Comparison of ENCODE assay signal across 19 mouse cellular contexts in genomic region chr11:68029871-68030270, GRCm38 (mm10).
DNase-seq lines count a peak whose midpoint lies in the region; ATAC-seq and TF ChIP-seq lines count a peak whose summit lies in the region.
"Had no signal": no experiment of that assay in that cellular context is flagged by ENCODE, and none has a peak within 500 bp of the region (broad histone marks: within the 10 kb centered on the region; RNA-seq: fewer than 3 reads in every experiment).

No protein-coding gene starts in this region.

- peak; percentile 22; the same call in 1 of the 2 replicates for ATAC-seq in lung, postnatal 0 days
- ATAC-seq: forebrain, embryonic 14.5 days had no signal

- no peaks in the 10 kb centered on the region for H3K79me2 ChIP-seq in heart, adult 2 months (replicated peaks; ENCODE audit: control insufficient read depth, insufficient read depth, low read length)
- no peaks in the 10 kb centered on the region for H3K79me2 ChIP-seq in myocyte (ENCODE audit: control insufficient read depth, insufficient read depth)

- peaks cover 3% of the 10 kb centered on the region for H3K4me1 ChIP-seq in heart, adult 2 months (ENCODE audit: control insufficient read depth, insufficient read depth, low read length)
- H3K4me1 ChIP-seq in lung, postnatal 0 days (ENCODE audit: insufficient read depth, low read depth, low read length), result no peaks in the 10 kb centered on the region
- H3K4me1 ChIP-seq: embryonic facial prominence, embryonic 15.5 days had no signal

- no peak overlapping the region for H3K4me2 ChIP-seq in lung, postnatal 0 days (replicated peaks; ENCODE audit: low read depth, low read length)
- peak overlapping the region; percentile 5 for H3K4me2 ChIP-seq in myocyte (ENCODE audit: low read depth)
- H3K4me2 ChIP-seq: embryonic facial prominence, embryonic 15.5 days had no signal

- TF ChIP-seq EP300 in heart, adult 2 months (IDR thresholded peaks at IDR 0.05; ENCODE audit: insufficient read depth, low read depth, low read length), result no peak
- TF ChIP-seq EP300 in lung, postnatal 0 days (IDR thresholded peaks at IDR 0.05), result no peak

- no peak overlapping the region for H3ac ChIP-seq in myocyte (ENCODE audit: control insufficient read depth, insufficient read length)

- intact Hi-C loops in heart, adult 2 months (cut with DNase I), result no loop called here

- no peaks in the 10 kb centered on the region for H3K9me3 ChIP-seq in lung, postnatal 0 days (ENCODE audit: low read length)
- H3K9me3 ChIP-seq: embryonic facial prominence, embryonic 15.5 days; forebrain, embryonic 10.5 days had no signal

- DNase-seq in heart, adult 9 months (ENCODE audit: low spot score in 2 of 2), result peak; percentile 23 to 33
- no peak for DNase-seq in heart, adult 2 months
- peak; percentile 56 for DNase-seq in lung, postnatal 0 days (ENCODE audit: low spot score)
- DNase-seq in lung, adult 18-20 months, result no peak
- DNase-seq in spleen, postnatal 36 days (ENCODE audit: low spot score in 2 of 2), result no peak
- DNase-seq in urinary bladder, adult 18-20 months (ENCODE audit: low spot score in 2 of 2), result no peak
- DNase-seq: adrenal gland, adult 8-10 months; adrenal gland, postnatal 36 days; cerebellum, adult 11 months; cerebellum, adult 8-10 months; cerebellum, postnatal 14 days; gastrocnemius, adult 2 months; gastrocnemius, postnatal 25 days; kidney, adult 11 months had no signal

- no peak for TF ChIP-seq CTCF in heart, adult 2 months (IDR thresholded peaks at IDR 0.05)
- TF ChIP-seq CTCF in lung, postnatal 0 days (IDR thresholded peaks at IDR 0.05), result no peak

- H3K36me3 ChIP-seq in heart, adult 2 months (ENCODE audit: control insufficient read depth, insufficient read depth, low read length), result no peaks in the 10 kb centered on the region
- no peaks in the 10 kb centered on the region for H3K36me3 ChIP-seq in lung, postnatal 0 days (ENCODE audit: insufficient read depth, low read length)
- no peaks in the 10 kb centered on the region for H3K36me3 ChIP-seq in myocyte (ENCODE audit: control insufficient read depth, insufficient read depth)
- H3K36me3 ChIP-seq: embryonic facial prominence, embryonic 15.5 days; forebrain, embryonic 10.5 days had no signal

- 61% methylated on average over 3 of the region's 3 CpGs for WGBS in heart, adult 2 months
- 46% methylated on average over 3 of the region's 3 CpGs for WGBS in lung, postnatal 0 days

- no peaks in the 10 kb centered on the region for H3K27me3 ChIP-seq in heart, adult 2 months (ENCODE audit: control insufficient read depth, insufficient read depth, low read length)
- no peaks in the 10 kb centered on the region for H3K27me3 ChIP-seq in lung, postnatal 0 days (replicated peaks; ENCODE audit: insufficient read depth, low read length)
- H3K27me3 ChIP-seq in myocyte (ENCODE audit: control insufficient read depth, insufficient read depth, insufficient read length), result no peaks in the 10 kb centered on the region
- H3K27me3 ChIP-seq: embryonic facial prominence, embryonic 15.5 days had no signal

- no peak overlapping the region for H3K9ac ChIP-seq in heart, adult 2 months (ENCODE audit: low read depth, low read length)
- H3K9ac ChIP-seq in lung, postnatal 0 days (replicated peaks; ENCODE audit: low read depth), result no peak overlapping the region
- H3K9ac ChIP-seq: embryonic facial prominence, embryonic 15.5 days had no signal

- no peak overlapping the region for H3K4me3 ChIP-seq in heart, adult 2 months
- H3K4me3 ChIP-seq in lung, postnatal 0 days (ENCODE audit: low read depth, low read length), result no peak overlapping the region
- H3K4me3 ChIP-seq in myocyte, result no peak overlapping the region
- H3K4me3 ChIP-seq: embryonic facial prominence, embryonic 15.5 days; erythroblast, embryonic 14.5 days; forebrain, embryonic 10.5 days; gastrocnemius, adult 2 months had no signal

- TF ChIP-seq POLR2A in heart, adult 2 months (IDR thresholded peaks at IDR 0.05; ENCODE audit: insufficient read depth, low read depth, low read length), result no peak
- no peak for TF ChIP-seq POLR2A in myocyte (IDR thresholded peaks at IDR 0.05; ENCODE audit: insufficient read length, low read depth)

- no peak overlapping the region for H3K27ac ChIP-seq in heart, adult 2 months
- no peak overlapping the region for H3K27ac ChIP-seq in lung, postnatal 0 days (ENCODE audit: low read length)
- H3K27ac ChIP-seq: embryonic facial prominence, embryonic 15.5 days; forebrain, embryonic 10.5 days had no signal

TF ChIP-seq in myocyte, 11 proteins besides CTCF, POLR2A, EP300 and RAD21:
- TF ChIP-seq E2F4 (IDR thresholded peaks at IDR 0.05; ENCODE audit: insufficient read depth) (no peak), TCF3 (IDR thresholded peaks at IDR 0.05; ENCODE audit: insufficient read length, low read depth) (no peak), MYOD1 (IDR thresholded peaks at IDR 0.05; ENCODE audit: control insufficient read depth in 1 of 3, insufficient read length in 2 of 3, low read depth in 2 of 3) (no peak), MYOG (IDR thresholded peaks at IDR 0.05; ENCODE audit: control insufficient read depth in 1 of 3, insufficient read depth in 1 of 3, insufficient read length in 2 of 3, low read depth in 2 of 3) (no peak), SRF (IDR thresholded peaks at IDR 0.05; ENCODE audit: control insufficient read depth, insufficient read length, low read depth) (no peak), POLR2AphosphoS2 (IDR thresholded peaks at IDR 0.05; ENCODE audit: insufficient read length, low read depth) (no peak), TCF12 (IDR thresholded peaks at IDR 0.05; ENCODE audit: insufficient read depth, poor library complexity, severe bottlenecking) (no peak), MAX (IDR thresholded peaks at IDR 0.05; ENCODE audit: low read depth) (no peak), USF1 (IDR thresholded peaks at IDR 0.05; ENCODE audit: low read depth) (no peak), REST (IDR thresholded peaks at IDR 0.05; ENCODE audit: insufficient read depth, insufficient read length) (no peak)
TF ChIP-seq in myocyte: peak in this region for 0.

Comparison
In these comparisons a context has a peak if more than half of its experiments do, and no peak if none do; other contexts are left out.
1. DNase-seq: peak in heart, adult 9 months (2 of 2) and lung, postnatal 0 days (single experiment); none in heart, adult 2 months (0 of 2), lung, adult 18-20 months (0 of 2), spleen, postnatal 36 days (0 of 2) and urinary bladder, adult 18-20 months (0 of 2).